Mouse (Mus musculus): Measurements from ENCODE around the gene Pus7l.

GRCm38 (mm10) chr15:94564909-94565308, 21.6 kb upstream of the Pus7l start:
- no peak for TF ChIP-seq CTCF (conservative IDR thresholded peaks at IDR 0.05; ENCODE audit: low read length)
- TF ChIP-seq NANOG (IDR thresholded peaks at IDR 0.05; ENCODE audit: borderline replicate concordance, low read length): no peak

Measured in E14TG2a.4 (cell line).